Mouse (Mus musculus) kidney, adult 2 months (tissue): Measurements from ENCODE around the gene Als2cr12. TPM values are rescaled to one million over a fixed set of nuclear protein-coding genes. Genes with fewer than 3 reads are reported as not detected.
A peak's percentile ranks its signal among the peaks of the same experiment; 100 is the strongest.
"Not testable (repeated sequence)": the region's sequence is repeated elsewhere in the genome, so short reads cannot be mapped to it uniquely, and the experiment has no call there.

ENCODE experiments used
- DNase-seq: peaks from one replicate; pipeline ENCODE4 v3.0.0; 2021
- H3K27ac ChIP-seq: fragments of 200-500 bp; 2 replicates; pipeline ENCODE4 v1.5.1; 2012; ENCODE audit warnings: low read depth, low read length, control low read depth, inconsistent platforms; ENCODE audit not compliant: insufficient read depth
- H3K27me3 ChIP-seq: fragments of 200-500 bp; replicated peaks from 2 replicates; pipeline ENCODE4 v1.6.1; 2012; ENCODE audit warnings: mild to moderate bottlenecking, moderate library complexity, low read length, inconsistent platforms; ENCODE audit not compliant: control insufficient read depth, insufficient read depth
- H3K36me3 ChIP-seq: fragments of 200-500 bp; 2 replicates; pipeline ENCODE4 v1.6.1; 2012; ENCODE audit warnings: mild to moderate bottlenecking, moderate library complexity, low read length, inconsistent platforms; ENCODE audit not compliant: control insufficient read depth, insufficient read depth
- H3K4me1 ChIP-seq: fragments of 200-500 bp; 2 replicates; pipeline ENCODE4 v1.6.1; 2011; ENCODE audit warnings: low read length; ENCODE audit not compliant: control insufficient read depth, insufficient read depth
- H3K4me3 ChIP-seq: fragments of 200-500 bp; 2 replicates; pipeline ENCODE4 v1.5.1; 2011; ENCODE audit warnings: mild to moderate bottlenecking, low read depth, low read length, control low read depth; ENCODE audit not compliant: insufficient read depth
- CTCF ChIP-seq: fragments of 200-500 bp; conservative IDR thresholded peaks from 2 replicates; pipeline ENCODE4 v1.5.1; 2011; ENCODE audit warnings: low read depth, mild to moderate bottlenecking, control low read depth, low read length, moderate library complexity, mixed read lengths; ENCODE audit not compliant: insufficient read depth, insufficient read length
- POLR2A ChIP-seq: fragments of 200-500 bp; IDR thresholded peaks from one replicate; pipeline ENCODE4 v1.6.1; 2011; ENCODE audit warnings: low read depth, low read length, control low read depth
- WGBS: fragments of 180-500 bp; shearing (Covaris S2); methylation state at CpG from one replicate; pipeline ENCODE4 v1.1.7; 2018; 5-methylcytosine and 5-hydroxymethylcytosine counted together
- polyA plus RNA-seq: library from polyadenylated mRNA; depleted of rRNA; stranded (reverse); fragments of >200 nt; gene quantifications from 2 replicates; pipeline ENCODE4 v1.2.3, GENCODE M21; 2012

Gene Als2cr12
- polyA plus RNA-seq, 1 experiment = 0.80 TPM

DNA sequence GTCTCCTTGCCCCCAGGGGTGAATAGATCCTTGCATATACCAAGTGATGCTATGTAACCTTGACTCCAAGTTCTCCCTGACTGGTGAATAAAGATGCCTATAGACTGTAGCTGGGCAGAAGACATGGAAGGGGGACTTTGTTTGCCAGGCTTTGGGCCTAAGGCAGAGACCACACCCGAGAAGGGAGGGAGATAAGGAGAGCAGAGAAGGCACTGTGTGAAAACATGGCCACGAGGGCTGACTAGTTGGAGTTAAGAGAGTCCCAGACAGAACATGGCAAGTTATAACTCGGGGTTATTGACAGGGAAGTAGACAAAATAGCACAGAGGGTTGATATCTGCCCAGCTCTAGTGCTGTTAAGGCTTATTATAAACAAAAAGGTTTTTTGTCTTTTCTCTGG is 4.2 kb upstream of the Als2cr12 start:
- no peak overlapping the region for H3K27ac ChIP-seq
- TF ChIP-seq CTCF = no peak
- TF ChIP-seq POLR2A = no peak
- H3K4me1 ChIP-seq = no peaks in the 10 kb centered on the region
- 77% methylated on average over 3 of the region's 3 CpGs for WGBS
- no peak for DNase-seq
- H3K4me3 ChIP-seq = no peak overlapping the region
- H3K27me3 ChIP-seq = no peaks in the 10 kb centered on the region
- no peaks in the 10 kb centered on the region for H3K36me3 ChIP-seq

DNA sequence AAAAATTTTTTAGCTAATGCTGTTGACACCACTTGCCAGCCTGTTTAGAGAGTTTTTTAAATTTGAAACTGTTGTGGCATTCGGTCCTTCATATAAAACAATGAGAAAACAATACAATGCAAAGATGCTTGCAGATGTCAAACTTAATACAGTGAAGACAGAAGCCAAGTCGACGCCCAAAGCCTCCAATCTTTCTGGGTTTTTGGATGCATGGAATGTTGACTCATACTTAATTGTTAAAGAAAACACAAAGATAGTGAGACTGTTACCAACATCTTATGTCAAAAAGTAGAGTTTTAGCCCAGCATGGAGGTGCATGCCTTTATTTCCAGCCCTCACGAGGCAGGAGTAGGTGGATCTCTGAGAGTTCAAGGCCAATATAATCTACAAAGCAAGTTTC is 3.0 kb upstream of the Als2cr12 start:
- WGBS = 82% methylated on average over 4 of the region's 4 CpGs
- Histone ChIP-seq H3K27ac (no peak overlapping the region), H3K4me1 (no peaks in the 10 kb centered on the region), H3K4me3 (no peak overlapping the region), H3K27me3 (no peaks in the 10 kb centered on the region), H3K36me3 (no peaks in the 10 kb centered on the region)
- no peak for DNase-seq
- no peak for TF ChIP-seq CTCF
- TF ChIP-seq POLR2A = no peak

DNA sequence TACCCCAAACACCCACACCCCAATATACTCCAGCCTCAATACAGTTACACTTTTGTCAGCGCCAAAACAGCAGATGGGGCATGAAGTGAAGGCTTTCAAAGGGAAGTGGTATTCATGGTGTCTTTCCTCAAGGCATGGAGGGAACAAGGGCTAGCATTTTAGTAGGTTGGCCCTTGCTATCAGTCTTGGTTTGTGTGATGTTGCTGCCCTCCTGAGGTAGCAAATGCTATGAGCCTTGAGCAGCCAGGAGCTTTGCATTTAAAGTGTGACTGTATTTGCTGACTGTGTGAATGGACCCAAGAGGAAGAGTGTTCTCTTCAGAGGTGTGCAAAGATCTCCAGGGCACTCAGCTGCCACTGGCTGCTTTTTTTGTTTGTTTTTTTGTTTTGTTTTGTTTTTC is 1.8 kb upstream of the Als2cr12 start:
- DNase-seq = peak; percentile 55
- peak; percentile 46 for TF ChIP-seq CTCF
- H3K27ac ChIP-seq, H3K36me3 ChIP-seq, H3K27me3 ChIP-seq, H3K4me1 ChIP-seq, H3K4me3 ChIP-seq: not testable (repeated sequence)
- WGBS = 58% methylated on average over 1 of the region's 1 CpGs

DNA sequence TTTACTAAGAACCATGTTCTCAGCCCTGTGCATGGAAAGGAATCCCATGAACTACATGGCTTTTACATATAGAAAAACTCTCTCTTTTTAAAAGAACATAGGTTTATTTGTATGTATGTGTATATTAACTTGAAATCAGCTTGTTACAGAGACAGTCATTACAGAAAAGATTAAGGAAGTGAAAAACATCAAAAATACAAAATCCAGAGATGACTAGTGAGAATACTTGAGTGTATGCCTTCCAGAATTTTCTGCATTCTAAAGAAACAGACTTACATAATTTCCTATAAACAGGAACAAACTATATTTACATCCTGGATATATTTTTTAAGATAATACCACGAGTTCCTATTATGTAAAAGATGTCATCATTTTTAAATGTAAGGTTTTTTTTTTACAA is 2.1 kb downstream of the Als2cr12 start:
- DNase-seq = no peak
- Histone ChIP-seq H3K4me1 (no peaks in the 10 kb centered on the region; the same call in 1 of the 2 replicates), H3K4me3 (no peak overlapping the region), H3K27me3 (no peaks in the 10 kb centered on the region), H3K36me3 (no peaks in the 10 kb centered on the region), H3K27ac (no peak overlapping the region)
- WGBS = 96% methylated on average over 1 of the region's 1 CpGs
- TF ChIP-seq CTCF = no peak
- TF ChIP-seq POLR2A = no peak

DNA sequence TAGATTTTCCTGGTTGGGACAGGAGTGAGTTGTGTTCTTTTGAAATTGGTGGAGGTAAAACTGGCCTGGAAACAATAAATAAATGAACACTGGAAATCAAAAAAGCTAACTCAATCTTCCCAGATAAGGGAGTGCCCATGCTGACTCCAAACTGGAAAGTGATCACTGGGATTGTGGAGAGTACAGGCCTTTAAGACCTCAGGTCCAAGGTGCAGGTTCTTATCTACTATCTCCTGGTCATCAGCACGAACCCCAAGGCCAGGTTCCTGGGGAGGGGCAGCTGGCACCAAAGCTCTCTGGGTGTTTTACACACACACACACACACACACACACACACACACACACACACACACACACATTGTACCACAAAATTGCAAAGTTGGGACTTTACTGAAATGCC is 4.1 kb downstream of the Als2cr12 start:
- not testable (repeated sequence) for H3K27me3 ChIP-seq, H3K27ac ChIP-seq

DNA sequence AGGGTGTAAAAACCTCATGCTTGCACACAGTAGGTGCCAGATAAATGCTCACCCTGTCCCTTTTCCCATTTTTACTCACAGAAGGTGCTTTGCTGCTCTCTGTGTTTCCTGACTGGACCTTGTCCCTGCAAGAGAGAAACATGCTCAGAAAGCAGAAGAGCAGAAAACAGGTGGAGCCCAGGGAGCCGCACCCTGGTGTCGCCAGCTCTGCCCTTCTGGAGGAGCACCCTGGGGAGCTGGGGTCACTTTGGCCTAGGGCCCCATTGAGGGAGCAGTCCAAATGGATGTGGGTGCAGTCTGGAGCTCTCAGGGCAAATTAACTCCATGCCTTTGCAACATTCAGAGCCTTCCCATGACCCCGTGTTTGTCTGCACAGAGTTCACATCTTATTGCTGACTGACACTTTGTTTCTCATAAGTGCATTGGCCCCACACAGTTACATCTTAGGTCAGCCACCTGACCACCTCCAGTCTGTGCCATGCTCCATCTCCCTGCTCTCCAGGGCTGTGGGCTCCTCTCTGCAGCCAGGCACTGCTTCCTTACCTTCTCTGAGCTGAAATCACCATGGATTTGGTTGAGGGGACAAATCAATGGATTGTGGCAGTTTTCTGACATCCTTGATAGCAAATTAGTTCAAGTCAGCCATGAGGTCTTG is 4.8 kb downstream of the Als2cr12 start:
- H3K36me3 ChIP-seq, H3K27me3 ChIP-seq, H3K4me1 ChIP-seq, H3K4me3 ChIP-seq: not testable (repeated sequence)
- H3K27ac ChIP-seq = peak overlapping the region; percentile 84
- DNase-seq = peak; percentile 70
- 49% methylated on average over 2 of the region's 3 CpGs for WGBS

More for the DNA sequence above, 4.1 kb downstream of the Als2cr12 start:
- 76% methylated on average over 1 of the region's 1 CpGs for WGBS
- not testable (repeated sequence) for H3K4me3 ChIP-seq, H3K4me1 ChIP-seq, H3K36me3 ChIP-seq, DNase-seq

DNA sequence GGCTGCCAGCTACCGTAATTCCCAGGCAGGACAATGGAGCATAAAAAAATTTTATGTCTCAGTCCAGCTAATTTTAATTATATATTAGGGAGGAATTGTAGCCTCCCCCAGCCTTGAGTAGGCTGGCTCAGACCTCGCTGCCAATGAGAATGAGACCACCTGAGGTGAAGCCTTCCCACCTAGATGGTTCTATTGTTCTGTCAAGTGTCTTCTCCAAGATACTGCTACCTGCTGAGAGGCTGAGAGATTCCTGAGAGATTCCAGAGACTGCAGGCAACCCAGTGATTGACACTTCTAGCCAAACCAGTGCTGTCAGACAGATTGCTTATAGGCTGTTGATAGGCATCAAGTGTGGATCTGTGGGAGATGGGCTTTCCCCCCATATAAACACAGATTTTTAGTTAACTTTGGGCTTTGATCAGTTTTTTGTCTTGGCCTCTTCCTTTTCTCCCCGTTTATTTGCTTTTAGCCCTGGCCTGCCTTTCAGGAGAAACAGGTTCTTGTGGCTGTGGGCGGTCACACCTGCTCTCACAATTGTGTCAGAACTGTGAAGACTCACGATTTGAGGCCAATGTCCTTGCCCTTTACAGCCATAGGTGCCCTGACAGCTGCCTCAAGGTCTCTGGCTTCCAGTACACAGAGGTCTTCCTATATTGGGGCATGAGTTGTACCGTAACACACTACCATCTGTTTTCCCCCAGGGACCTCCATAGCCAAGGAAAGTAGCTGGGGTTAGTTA is 5.6 kb downstream of the Als2cr12 start:
- peak; percentile 25 for DNase-seq
- H3K4me3 ChIP-seq = no peak overlapping the region
- TF ChIP-seq POLR2A = no peak
- TF ChIP-seq CTCF = no peak
- H3K27me3 ChIP-seq = no peaks in the 10 kb centered on the region
- H3K27ac ChIP-seq = peak overlapping the region; percentile 84
- no peaks in the 10 kb centered on the region; the same call in 1 of the 2 replicates for H3K4me1 ChIP-seq
- H3K36me3 ChIP-seq = no peaks in the 10 kb centered on the region
- 64% methylated on average over 6 of the region's 6 CpGs for WGBS

DNA sequence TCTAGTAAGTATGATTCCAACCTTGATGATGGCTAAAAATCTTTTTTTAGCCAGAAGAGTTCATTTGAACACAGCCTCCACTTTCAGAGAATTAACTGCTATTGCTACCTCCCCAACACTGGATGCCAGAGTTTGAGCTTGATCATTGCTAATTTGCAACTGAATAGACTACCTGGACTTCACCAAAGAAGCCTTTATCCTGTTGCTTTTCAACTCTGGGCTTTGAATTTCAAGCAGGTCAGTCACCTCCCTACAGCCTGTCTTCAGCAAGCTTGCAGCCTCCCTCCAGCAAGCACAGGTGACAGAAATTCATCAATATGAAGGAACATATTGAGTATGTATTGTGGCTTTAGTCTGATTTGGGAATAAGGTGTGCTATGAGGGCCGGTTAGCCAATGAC is 6.4 kb downstream of the Als2cr12 start:
- TF ChIP-seq POLR2A (no peak), CTCF (no peak)
- no peak overlapping the region for H3K27ac ChIP-seq
- no peak for DNase-seq
- no peaks in the 10 kb centered on the region for H3K36me3 ChIP-seq
- WGBS = 90% methylated on average over 1 of the region's 1 CpGs
- H3K4me1 ChIP-seq = no peaks in the 10 kb centered on the region; the same call in 1 of the 2 replicates
- no peaks in the 10 kb centered on the region for H3K27me3 ChIP-seq
- H3K4me3 ChIP-seq = no peak overlapping the region

DNA sequence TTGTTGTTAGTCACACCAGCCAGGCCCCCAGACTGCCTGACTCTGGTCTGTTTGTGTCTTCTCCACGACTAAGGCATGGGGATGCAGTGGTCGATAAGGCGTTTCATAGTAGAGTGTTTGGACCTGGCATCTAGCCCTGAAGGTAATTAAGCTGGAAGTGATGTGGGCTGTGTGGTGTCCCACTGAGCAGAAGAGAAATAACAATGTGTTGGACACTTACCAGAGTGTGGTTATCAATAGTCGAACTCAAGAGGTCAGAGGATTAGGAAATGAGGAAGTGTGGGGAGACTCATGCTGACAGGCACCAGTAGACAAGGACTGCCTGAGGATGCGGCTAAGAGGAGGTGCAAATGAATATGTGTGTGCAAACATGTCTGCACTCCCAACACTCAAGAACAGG is 17.4 kb downstream of the Als2cr12 start:
- not testable (repeated sequence) for H3K4me3 ChIP-seq, H3K27me3 ChIP-seq, DNase-seq, H3K36me3 ChIP-seq, H3K4me1 ChIP-seq, H3K27ac ChIP-seq
- 64% methylated on average over 5 of the region's 5 CpGs for WGBS
